Mouse (Mus musculus): ENCODE data around the gene Clstn2.

GRCm38 (mm10) chr9:97481187-97481586 lies 551.8 kb downstream of the Clstn2 start:
- TF ChIP-seq POLR2A (IDR thresholded peaks at IDR 0.05; ENCODE audit: borderline replicate concordance, low read depth, low read length) (no peak), CTCF (IDR thresholded peaks at IDR 0.05; ENCODE audit: low read depth, low read length) (no peak)
